Mouse (Mus musculus) kidney, adult 11 months (tissue): ENCODE measurements around the gene Mms22l.
"Not testable (repeated sequence)": the region's sequence is repeated elsewhere in the genome, so short reads cannot be mapped to it uniquely, and the experiment has no call there.

ENCODE experiments used
- DNase-seq: peaks from one replicate; pipeline ENCODE4 v3.0.0; 2022

Mms22l gene

GRCm38 (mm10) chr4:24621422-24622187, 125.4 kb downstream of the Mms22l start:
- no peak for DNase-seq

GRCm38 (mm10) chr4:24625951-24626584, 129.8 kb downstream of the Mms22l start:
- DNase-seq, result no peak

GRCm38 (mm10) chr4:24626686-24627085, 130.4 kb downstream of the Mms22l start:
- DNase-seq, result no peak

GRCm38 (mm10) chr4:24627871-24628270, 131.6 kb downstream of the Mms22l start:
- no peak for DNase-seq

- no peak for DNase-seq
Measured at GRCm38 (mm10) chr4:24630430-24630829, 134.2 kb downstream of the Mms22l start.

GRCm38 (mm10) chr4:24631177-24631911, 135.1 kb downstream of the Mms22l start:
- no peak for DNase-seq

- DNase-seq, result no peak
Measured at GRCm38 (mm10) chr4:24642306-24642705, 146.1 kb downstream of the Mms22l start.

- DNase-seq, result not testable (repeated sequence)
Measured at GRCm38 (mm10) chr4:24644735-24645134, 148.5 kb downstream of the Mms22l start.
